Mouse (Mus musculus) midbrain, embryonic 14.5 days (tissue): ENCODE measurements at regions not wholly inside any gene's neighbourhood (a gene's known extent, or its start where the extent isn't known, plus 50 kb on each side); places are given as distances from the start of the nearest gene placed in this dataset.

Experiments used
- ATAC-seq: fragments of 200-750 bp; cut with Nextera tagmentation; 2 replicates; pipeline ENCODE4 v1.8.0; 2017; ENCODE audit warnings: moderate number of reproducible peaks, moderate library complexity; ENCODE audit not compliant: low FRiP score, low TSS enrichment
- DNase-seq: peaks from one replicate; pipeline ENCODE4 v3.0.0-alpha.2; 2015
- H3K27ac ChIP-seq: fragments of 300-500 bp; sonication (generic); replicated peaks from 2 replicates; pipeline ENCODE4 v1.5.1; 2014; ENCODE audit warnings: mild to moderate bottlenecking, low read depth, low read length, moderate library complexity
- H3K27me3 ChIP-seq: fragments of 300-500 bp; sonication (generic); 2 replicates; pipeline ENCODE4 v1.6.1; 2014; ENCODE audit warnings: low read length, control low read depth, mixed read lengths; ENCODE audit not compliant: control insufficient read depth, insufficient read depth
- H3K36me3 ChIP-seq: fragments of 300-500 bp; sonication (generic); 2 replicates; pipeline ENCODE4 v1.6.1; 2014; ENCODE audit warnings: low read length, control low read depth; ENCODE audit not compliant: control insufficient read depth, insufficient read depth
- H3K4me1 ChIP-seq: fragments of 300-500 bp; sonication (generic); 2 replicates; pipeline ENCODE4 v1.6.1; 2014; ENCODE audit warnings: mild to moderate bottlenecking, antibody characterized with exemption, low read length, control low read depth; ENCODE audit not compliant: control insufficient read depth, insufficient read depth
- H3K4me2 ChIP-seq: fragments of 300-500 bp; sonication (generic); 2 replicates; pipeline ENCODE4 v1.6.1; 2014; ENCODE audit warnings: mild to moderate bottlenecking, low read length, moderate library complexity
- H3K4me3 ChIP-seq: fragments of 300-500 bp; sonication (generic); replicated peaks from 2 replicates; pipeline ENCODE4 v1.5.1; 2014; ENCODE audit warnings: low read depth, low read length
- H3K9ac ChIP-seq: fragments of 300-500 bp; sonication (generic); replicated peaks from 2 replicates; pipeline ENCODE4 v1.6.1; 2014; ENCODE audit warnings: mild to moderate bottlenecking, low read length, moderate library complexity
- H3K9me3 ChIP-seq: fragments of 300-500 bp; sonication (generic); 2 replicates; pipeline ENCODE4 v1.6.1; 2016; ENCODE audit warnings: low read length, control low read depth, mixed read lengths; ENCODE audit not compliant: control insufficient read depth
- WGBS: fragments of 180-500 bp; shearing (Covaris S2); extraction: QIAGEN DNeasy Blood & Tissue Kit; methylation state at CpG from one replicate; pipeline ENCODE4 v1.1.7; 2014; 5-methylcytosine and 5-hydroxymethylcytosine counted together

DNA sequence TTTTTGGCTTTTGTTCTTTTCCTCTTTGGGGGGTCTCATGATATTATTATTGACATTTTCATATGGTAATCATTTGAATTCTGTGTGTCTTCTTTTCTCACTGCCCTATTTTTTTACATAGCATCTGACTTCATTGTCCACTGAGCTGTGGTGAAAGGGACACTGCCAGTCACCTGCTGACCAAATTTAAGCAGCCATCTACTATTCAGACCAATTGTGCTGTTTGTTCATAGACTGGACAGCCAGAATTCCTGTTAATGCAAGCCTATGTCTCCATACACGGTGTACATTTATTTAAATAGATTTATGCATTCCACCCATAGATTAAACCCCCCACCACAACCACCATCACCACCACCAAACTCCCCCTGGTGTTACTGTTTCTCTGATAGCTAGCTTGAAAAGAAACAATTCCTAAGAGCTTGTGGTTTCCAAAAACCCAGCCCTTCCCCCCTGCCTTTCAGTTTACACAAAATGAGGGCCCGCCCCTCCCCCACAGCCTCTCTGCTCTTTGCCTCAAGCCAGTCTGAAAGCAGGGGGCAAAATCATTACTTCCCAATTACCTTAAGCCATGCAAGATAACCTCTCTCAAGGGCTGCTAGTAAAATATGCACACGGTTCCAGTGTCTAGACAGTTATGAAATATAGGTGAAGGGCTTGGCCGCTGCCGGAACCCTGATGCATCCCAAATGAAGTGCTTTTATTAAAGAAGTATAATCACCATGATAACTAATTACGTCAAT, 390.8 kb upstream of the Cited2 start:
- WGBS = 6% methylated on average over 6 of the region's 6 CpGs
- peak; percentile 53 for ATAC-seq
- H3K27ac ChIP-seq = peak overlapping the region; percentile 92
- 0 out of 2 replicates have a peak overlapping the region, but pooled peaks have one; percentile 60 for H3K9ac ChIP-seq
- H3K36me3 ChIP-seq = no peaks in the 10 kb centered on the region
- peak; percentile 83 for DNase-seq
- H3K4me2 ChIP-seq = peak overlapping the region; percentile 58
- no peaks in the 10 kb centered on the region for H3K27me3 ChIP-seq
- H3K4me1 ChIP-seq = peaks cover 23% of the 10 kb centered on the region
- H3K4me3 ChIP-seq = peak overlapping the region; percentile 34; the same call in 1 of the 2 replicates
- no peaks in the 10 kb centered on the region for H3K9me3 ChIP-seq

GRCm38 (mm10) chr10:17332986-17333385, 390.0 kb upstream of the Cited2 start:
- H3K27ac ChIP-seq = no peak overlapping the region
- no peak overlapping the region for H3K4me3 ChIP-seq
- 31% methylated on average over 3 of the region's 3 CpGs for WGBS

GRCm38 (mm10) chr10:17333676-17334075, 389.3 kb upstream of the Cited2 start:
- no peak overlapping the region for H3K4me2 ChIP-seq
- no peak overlapping the region for H3K4me3 ChIP-seq
- DNase-seq (peak; percentile 15), ATAC-seq (no peak)
- 0 out of 2 replicates have a peak overlapping the region, but pooled peaks have one; percentile 26 for H3K27ac ChIP-seq
- peaks cover 23% of the 10 kb centered on the region for H3K4me1 ChIP-seq
- 6% methylated on average over 6 of the region's 6 CpGs for WGBS
- no peak overlapping the region for H3K9ac ChIP-seq
- no peaks in the 10 kb centered on the region for H3K36me3 ChIP-seq
- no peaks in the 10 kb centered on the region for H3K9me3 ChIP-seq
- no peaks in the 10 kb centered on the region for H3K27me3 ChIP-seq

More at GRCm38 (mm10) chr10:17332986-17333385, 390.0 kb upstream of the Cited2 start:
- no peak overlapping the region for H3K4me2 ChIP-seq
- H3K9ac ChIP-seq = no peak overlapping the region
- H3K36me3 ChIP-seq = no peaks in the 10 kb centered on the region
- H3K27me3 ChIP-seq = no peaks in the 10 kb centered on the region
- peaks cover 23% of the 10 kb centered on the region for H3K4me1 ChIP-seq
- H3K9me3 ChIP-seq = no peaks in the 10 kb centered on the region
- peak; percentile 18 for DNase-seq
- no peak for ATAC-seq

DNA sequence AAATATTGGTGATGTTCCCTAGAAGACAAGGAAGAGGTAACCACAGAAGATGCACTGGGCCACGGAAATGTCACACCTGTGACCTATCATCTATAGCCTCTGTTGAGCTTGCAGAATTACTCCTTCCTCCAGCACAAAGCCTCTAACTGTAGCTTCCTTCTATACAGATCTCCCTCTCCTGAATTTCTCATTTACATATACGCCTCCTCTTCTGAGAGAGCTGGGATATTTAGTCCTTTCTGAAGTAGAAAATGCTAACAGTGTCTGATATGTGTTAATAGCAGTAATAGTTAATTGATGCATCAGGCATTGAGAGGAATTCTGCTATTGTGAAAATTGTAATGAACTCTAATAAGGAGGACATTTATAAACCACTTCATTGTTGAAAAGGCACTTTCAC, 385.8 kb upstream of the Cited2 start:
- H3K9me3 ChIP-seq = no peaks in the 10 kb centered on the region
- no peaks in the 10 kb centered on the region for H3K36me3 ChIP-seq
- WGBS = 91% methylated on average over 2 of the region's 2 CpGs
- no peak overlapping the region for H3K4me2 ChIP-seq
- peaks cover 14% of the 10 kb centered on the region for H3K4me1 ChIP-seq
- no peak; the same call in 1 of the 2 replicates for ATAC-seq
- no peak overlapping the region for H3K4me3 ChIP-seq
- no peak overlapping the region for H3K9ac ChIP-seq
- no peaks in the 10 kb centered on the region for H3K27me3 ChIP-seq
- no peak for DNase-seq
- H3K27ac ChIP-seq = no peak overlapping the region

- H3K4me2 ChIP-seq = no peak overlapping the region
- H3K4me3 ChIP-seq = no peak overlapping the region
- no peak for ATAC-seq
- no peak overlapping the region for H3K9ac ChIP-seq
- no peaks in the 10 kb centered on the region for H3K27me3 ChIP-seq
- no peaks in the 10 kb centered on the region for H3K36me3 ChIP-seq
- no peak for DNase-seq
- 98% methylated on average over 1 of the region's 1 CpGs for WGBS
- H3K4me1 ChIP-seq = no peaks in the 10 kb centered on the region
- no peaks in the 10 kb centered on the region for H3K9me3 ChIP-seq
- no peak overlapping the region for H3K27ac ChIP-seq
Measured at GRCm38 (mm10) chr10:17343829-17344228, 379.2 kb upstream of the Cited2 start.

DNA sequence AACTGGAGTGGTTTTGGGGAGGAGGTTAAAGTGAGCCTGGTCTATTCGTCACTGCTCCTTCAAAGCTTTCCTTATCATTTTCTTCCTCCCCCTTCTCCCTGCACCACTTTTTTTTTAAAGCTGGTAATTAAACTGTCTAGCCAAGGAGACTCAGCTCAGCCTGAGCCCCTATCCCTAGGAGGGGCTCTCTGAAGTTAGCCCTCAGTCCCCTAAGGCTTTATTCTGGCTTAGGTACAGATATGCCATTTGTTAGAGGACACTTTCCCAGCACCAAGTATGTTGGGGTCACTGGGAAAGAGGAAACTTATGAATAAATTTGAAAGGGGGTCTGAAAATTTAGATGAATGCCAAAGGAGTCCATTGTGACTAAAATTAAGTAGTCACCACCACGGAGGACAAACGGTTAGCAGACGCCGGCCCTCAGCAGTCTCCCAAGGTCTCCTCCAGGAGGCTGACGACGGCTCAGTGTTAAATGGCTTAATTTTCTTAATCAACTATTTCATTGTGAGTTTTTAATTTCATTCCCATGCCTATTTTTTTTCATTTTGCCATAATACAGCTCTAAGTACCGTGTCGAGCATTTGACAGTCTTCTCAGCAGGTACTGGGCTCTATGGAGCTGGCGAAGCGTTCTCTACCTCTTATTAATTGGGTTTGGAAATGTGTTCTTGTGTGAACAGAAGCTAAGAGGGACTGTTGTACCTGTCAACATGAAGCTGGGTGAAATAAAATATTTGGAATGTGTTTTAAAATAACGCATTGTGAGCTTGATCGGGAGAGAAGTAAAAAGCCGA, 370.6 kb upstream of the Cited2 start:
- 31% methylated on average over 14 of the region's 14 CpGs for whole genome bisulfite sequencing

GRCm38 (mm10) chr10:17355476-17355875, 367.5 kb upstream of the Cited2 start:
- H3K9me3 ChIP-seq = no peaks in the 10 kb centered on the region
- no peak overlapping the region for H3K9ac ChIP-seq
- H3K27me3 ChIP-seq = no peaks in the 10 kb centered on the region
- H3K27ac ChIP-seq = no peak overlapping the region
- WGBS = 48% methylated on average over 4 of the region's 4 CpGs
- H3K4me2 ChIP-seq = no peak overlapping the region
- H3K36me3 ChIP-seq = no peaks in the 10 kb centered on the region
- DNase-seq (peak; percentile 27), ATAC-seq (no peak)
- peaks cover 9% of the 10 kb centered on the region; the same call in 1 of the 2 replicates for H3K4me1 ChIP-seq
- H3K4me3 ChIP-seq = no peak overlapping the region

More for the DNA sequence above, 370.6 kb upstream of the Cited2 start:
- Histone ChIP-seq H3K36me3 (no peaks in the 10 kb centered on the region), H3K4me1 (peaks cover 9% of the 10 kb centered on the region; the same call in 1 of the 2 replicates), H3K9me3 (no peaks in the 10 kb centered on the region), H3K27me3 (no peaks in the 10 kb centered on the region), H3K4me2 (no peak overlapping the region), H3K27ac (no peak overlapping the region), H3K4me3 (no peak overlapping the region), H3K9ac (no peak overlapping the region)
- ATAC-seq (0 out of 2 replicates have a peak, but pooled peaks have one; percentile 64), DNase-seq (no peak)

DNA sequence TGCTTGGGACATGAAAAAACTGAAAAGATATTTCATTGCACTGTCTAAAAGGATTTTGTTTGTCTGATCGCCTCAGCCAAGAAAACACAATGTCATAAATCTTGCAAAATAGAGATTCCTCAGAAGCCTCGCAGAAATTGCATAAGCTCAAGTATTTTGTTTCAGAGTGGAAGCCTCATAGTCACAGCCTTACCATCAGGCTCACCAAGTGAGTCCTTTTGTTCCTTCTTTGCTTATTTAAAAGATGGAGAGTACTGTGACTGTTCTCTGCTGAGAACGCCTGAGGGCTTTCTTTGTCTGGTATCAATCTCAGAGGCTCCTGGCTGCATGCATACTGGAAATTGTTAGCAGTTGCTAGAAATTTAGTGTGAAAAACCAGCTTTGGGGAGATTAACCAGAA, 367.0 kb upstream of the Cited2 start:
- H3K4me2 ChIP-seq = no peak overlapping the region
- no peak overlapping the region for H3K9ac ChIP-seq
- H3K27me3 ChIP-seq = no peaks in the 10 kb centered on the region
- DNase-seq (peak; percentile 64), ATAC-seq (no peak)
- peaks cover 9% of the 10 kb centered on the region; the same call in 1 of the 2 replicates for H3K4me1 ChIP-seq
- H3K36me3 ChIP-seq = no peaks in the 10 kb centered on the region
- 18% methylated on average over 3 of the region's 3 CpGs for WGBS
- no peaks in the 10 kb centered on the region for H3K9me3 ChIP-seq
- 0 out of 2 replicates have a peak overlapping the region, but pooled peaks have one; percentile 10 for H3K27ac ChIP-seq
- no peak overlapping the region for H3K4me3 ChIP-seq
